Mouse (Mus musculus) splenic B cell, adult 2 months (primary cell): Measurements from ENCODE around the gene Cdc42ep2.
A peak's percentile ranks its signal among the peaks of the same experiment; 100 is the strongest.
"Not testable (repeated sequence)": the region's sequence is repeated elsewhere in the genome, so short reads cannot be mapped to it uniquely, and the experiment has no call there.

Experiments used
- DNase-seq: peaks from one replicate; pipeline ENCODE4 v3.0.0-alpha.2; 2011; ENCODE audit warnings: low read depth, low spot score
- H3K27me3 ChIP-seq: 2 replicates; pipeline ENCODE4 v1.6.1; 2012; ENCODE audit warnings: mild to moderate bottlenecking, low read length, moderate library complexity, mixed read lengths; ENCODE audit not compliant: control insufficient read depth, poor library complexity, insufficient read depth, severe bottlenecking
- H3K36me3 ChIP-seq: 2 replicates; pipeline ENCODE4 v1.6.1; 2012; ENCODE audit warnings: mild to moderate bottlenecking, low read length, moderate library complexity, mixed read lengths; ENCODE audit not compliant: control insufficient read depth, poor library complexity, insufficient read depth, severe bottlenecking

Gene Cdc42ep2

GRCm38 (mm10) chr19:5911430-5912102 is 13.1 kb downstream of the Cdc42ep2 start:
- no peaks in the 10 kb centered on the region for H3K36me3 ChIP-seq
- no peaks in the 10 kb centered on the region for H3K27me3 ChIP-seq
- DNase-seq = no peak

GRCm38 (mm10) chr19:5910221-5910620 is 14.4 kb downstream of the Cdc42ep2 start:
- Histone ChIP-seq H3K36me3 (no peaks in the 10 kb centered on the region; the same call in 1 of the 2 replicates), H3K27me3 (no peaks in the 10 kb centered on the region)
- no peak for DNase-seq

- peaks cover 14% of the 10 kb centered on the region for H3K36me3 ChIP-seq
- no peak for DNase-seq
- H3K27me3 ChIP-seq = no peaks in the 10 kb centered on the region
Measured at GRCm38 (mm10) chr19:5907275-5907674, 17.3 kb downstream of the Cdc42ep2 start.

- Histone ChIP-seq H3K36me3 (peaks cover 6% of the 10 kb centered on the region), H3K27me3 (no peaks in the 10 kb centered on the region)
- peak; percentile 92 for DNase-seq
Measured at GRCm38 (mm10) chr19:5894002-5894678, 30.5 kb downstream of the Cdc42ep2 start, which contains the start of gene Tigd3. Gene Tigd3, minus strand, starts transcription at chr19:5894149.

GRCm38 (mm10) chr19:5893282-5894001 is 31.2 kb downstream of the Cdc42ep2 start:
- DNase-seq = no peak
- Histone ChIP-seq H3K27me3 (no peaks in the 10 kb centered on the region), H3K36me3 (peaks cover 5% of the 10 kb centered on the region)

- Histone ChIP-seq H3K27me3 (no peaks in the 10 kb centered on the region), H3K36me3 (peaks cover 2% of the 10 kb centered on the region; the same call in 1 of the 2 replicates)
- no peak for DNase-seq
Measured at GRCm38 (mm10) chr19:5892735-5893134, 31.9 kb downstream of the Cdc42ep2 start.

- DNase-seq = no peak
- peaks cover 2% of the 10 kb centered on the region; the same call in 1 of the 2 replicates for H3K36me3 ChIP-seq
- no peaks in the 10 kb centered on the region for H3K27me3 ChIP-seq
Measured at GRCm38 (mm10) chr19:5892262-5892661, 32.4 kb downstream of the Cdc42ep2 start.

GRCm38 (mm10) chr19:5891521-5892258 is 32.9 kb downstream of the Cdc42ep2 start:
- no peak for DNase-seq
- peaks cover 2% of the 10 kb centered on the region; the same call in 1 of the 2 replicates for H3K36me3 ChIP-seq
- no peaks in the 10 kb centered on the region for H3K27me3 ChIP-seq

GRCm38 (mm10) chr19:5889211-5889610 is 35.4 kb downstream of the Cdc42ep2 start:
- DNase-seq = no peak
- Histone ChIP-seq H3K36me3 (no peaks in the 10 kb centered on the region), H3K27me3 (no peaks in the 10 kb centered on the region)

GRCm38 (mm10) chr19:5887234-5887815 is 37.3 kb downstream of the Cdc42ep2 start:
- no peaks in the 10 kb centered on the region for H3K36me3 ChIP-seq
- no peak for DNase-seq

GRCm38 (mm10) chr19:5885838-5886237 is 38.8 kb downstream of the Cdc42ep2 start:
- DNase-seq = peak; percentile 47
- H3K27me3 ChIP-seq = no peaks in the 10 kb centered on the region
- H3K36me3 ChIP-seq = no peaks in the 10 kb centered on the region

More at GRCm38 (mm10) chr19:5887234-5887815, 37.3 kb downstream of the Cdc42ep2 start:
- H3K27me3 ChIP-seq = no peaks in the 10 kb centered on the region

GRCm38 (mm10) chr19:5883935-5884334 is 40.7 kb downstream of the Cdc42ep2 start:
- H3K27me3 ChIP-seq = no peaks in the 10 kb centered on the region
- no peak for DNase-seq
- H3K36me3 ChIP-seq = no peaks in the 10 kb centered on the region

- H3K36me3 ChIP-seq, H3K27me3 ChIP-seq, DNase-seq: not testable (repeated sequence)
Measured at GRCm38 (mm10) chr19:5882079-5882478, 42.5 kb downstream of the Cdc42ep2 start.

- H3K27me3 ChIP-seq = no peaks in the 10 kb centered on the region
- DNase-seq = no peak
Measured at GRCm38 (mm10) chr19:5881155-5881554, 43.5 kb downstream of the Cdc42ep2 start.

More at GRCm38 (mm10) chr19:5881155-5881554, 43.5 kb downstream of the Cdc42ep2 start:
- H3K36me3 ChIP-seq = no peaks in the 10 kb centered on the region
